Mouse (Mus musculus) layer of hippocampus, adult 18-20 months (tissue): ENCODE results near the gene Lxn. TPM values are rescaled to one million over a fixed set of nuclear protein-coding genes. Genes with fewer than 3 reads are reported as not detected.

ENCODE experiments used
- DNase-seq, 2 experiments: peaks; one replicate each; pipeline ENCODE4 v3.0.0; 2022; ENCODE audit warnings: low spot score in 2 of 2
- total RNA-seq, 2 experiments: library from RNA; stranded (reverse); gene quantifications; 2 replicates each; pipeline ENCODE4 v1.2.3; 2021

The Lxn gene
- total RNA-seq, 2 experiments from 2014 or later = 45.4 to 49.6 TPM

DNA sequence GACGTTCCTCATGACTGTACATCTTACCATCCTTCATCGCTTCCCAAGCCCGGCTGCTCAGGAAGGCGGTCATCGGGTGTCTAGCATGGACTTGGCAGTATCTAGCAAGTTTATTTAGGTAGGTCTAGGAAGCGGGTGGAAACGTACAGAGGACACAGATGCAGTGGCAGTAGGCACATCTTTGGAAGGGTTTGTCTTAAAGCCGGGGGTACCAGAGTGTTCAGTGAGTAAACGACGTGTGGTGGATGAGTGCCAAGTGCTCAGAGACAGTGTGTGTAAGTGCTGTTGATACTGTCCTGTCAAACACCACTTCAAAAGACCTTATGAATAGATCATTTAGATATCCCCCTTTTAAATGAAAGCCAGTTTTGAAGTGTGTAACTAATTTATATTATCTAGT, 1.1 kb downstream of the Lxn start:
- DNase-seq = no peak

DNA sequence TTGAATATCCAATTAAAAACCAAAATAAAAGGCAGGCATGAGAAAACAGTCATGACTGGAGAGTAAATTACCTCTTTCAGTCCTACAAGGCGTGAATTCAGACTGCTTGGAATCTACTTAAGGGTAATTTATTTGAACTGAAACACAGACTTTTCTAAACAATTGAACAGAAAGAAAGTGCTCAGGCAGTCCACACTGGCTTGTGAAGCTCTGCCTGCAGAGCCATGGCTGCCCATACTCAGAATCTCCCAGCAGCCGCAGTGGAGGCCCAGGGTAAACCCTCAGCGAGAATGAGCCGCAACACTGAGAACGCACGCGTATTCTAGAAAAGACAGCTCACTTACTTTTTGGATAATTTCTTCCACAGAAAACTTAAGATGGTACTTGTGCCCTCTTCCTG, 1.7 kb downstream of the Lxn start:
- DNase-seq = no peak

DNA sequence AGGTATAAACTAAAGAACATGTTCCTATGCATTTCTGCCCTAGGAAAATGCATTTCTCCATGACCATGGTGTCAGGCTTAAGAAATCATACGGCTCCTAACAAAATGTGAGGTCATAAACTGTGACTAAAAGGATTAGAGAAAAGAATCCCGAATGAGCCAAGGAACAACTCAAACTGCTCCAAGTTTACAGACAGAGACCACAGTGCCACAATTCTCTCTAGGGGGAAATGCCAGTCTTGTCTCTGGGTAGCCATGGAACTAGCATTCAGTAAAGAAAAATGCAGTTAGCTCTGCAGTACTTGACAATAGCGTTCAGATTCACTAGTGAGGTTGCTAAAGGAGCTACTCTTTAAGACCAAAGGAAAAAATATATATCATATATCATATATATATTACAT, 3.8 kb downstream of the Lxn start:
- DNase-seq = no peak

DNA sequence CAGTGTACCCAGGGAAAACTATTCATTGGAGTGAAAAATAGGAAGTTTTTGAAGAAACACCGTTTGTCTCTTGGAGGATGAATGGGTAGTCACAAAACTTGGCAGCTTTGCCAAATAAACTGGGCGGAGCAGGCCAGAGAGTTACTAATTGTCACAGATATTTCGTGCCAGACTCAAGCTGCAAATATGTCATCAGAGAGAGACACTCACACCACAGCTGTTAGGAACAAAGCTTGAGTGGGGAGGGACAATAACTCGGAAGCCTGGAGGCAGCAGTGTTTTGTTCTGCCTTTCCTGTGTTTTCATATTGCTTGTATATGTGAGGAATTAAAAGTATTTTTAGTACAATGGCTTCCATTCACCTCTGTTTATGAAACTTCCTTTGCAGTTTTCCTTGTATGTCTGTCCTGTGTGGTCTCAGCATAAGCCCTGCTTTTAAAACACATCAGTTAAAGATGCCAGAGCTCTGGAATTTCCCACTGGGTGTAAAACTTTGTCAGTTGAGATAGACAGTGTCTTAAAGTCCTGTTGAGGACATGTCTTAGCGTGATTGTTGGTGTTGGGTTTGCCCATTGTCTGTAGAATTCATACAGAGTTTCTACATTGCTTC, 13.0 kb downstream of the Lxn start:
- DNase-seq = peak; percentile 27 to 47

DNA sequence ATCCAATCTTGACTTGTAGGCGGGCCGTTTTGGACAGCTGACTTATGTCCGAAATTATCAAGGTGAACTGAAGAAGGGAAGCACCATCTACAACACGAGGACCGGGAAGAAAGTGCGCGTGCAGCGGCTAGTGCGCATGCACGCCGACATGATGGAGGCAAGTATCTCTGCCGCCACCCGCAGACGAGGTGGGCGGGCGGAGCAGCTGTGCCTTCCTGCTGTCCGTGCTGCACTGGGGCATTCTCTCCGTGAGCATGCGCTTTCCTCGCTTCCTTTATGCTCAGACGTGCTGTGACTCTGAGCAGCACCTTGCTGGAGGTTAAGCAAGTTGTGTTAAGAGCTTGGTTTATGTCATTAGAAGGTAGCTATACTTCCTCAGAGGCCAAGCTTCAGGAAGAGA, 14.1 kb downstream of the Lxn start:
- DNase-seq = peak; percentile 49 to 75

DNA sequence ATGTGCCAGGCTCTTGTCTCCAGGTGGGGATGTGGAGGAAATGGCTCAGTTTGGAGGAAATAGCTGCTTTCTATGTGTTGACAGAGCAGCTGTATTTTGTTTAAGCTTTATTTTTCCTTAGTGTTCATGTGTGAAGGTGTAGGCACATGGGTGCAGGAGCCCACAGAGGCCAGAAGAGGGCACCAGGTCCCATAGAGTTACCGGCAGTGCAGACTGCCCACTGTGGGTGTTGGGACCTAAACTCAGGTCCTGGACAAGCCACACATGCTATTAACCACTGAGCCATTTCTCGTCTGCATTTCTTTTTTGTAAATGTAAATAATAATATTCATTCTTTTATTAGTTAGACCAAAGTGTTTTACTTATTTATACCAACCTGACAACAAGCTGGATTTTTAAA, 16.6 kb downstream of the Lxn start:
- no peak for DNase-seq

DNA sequence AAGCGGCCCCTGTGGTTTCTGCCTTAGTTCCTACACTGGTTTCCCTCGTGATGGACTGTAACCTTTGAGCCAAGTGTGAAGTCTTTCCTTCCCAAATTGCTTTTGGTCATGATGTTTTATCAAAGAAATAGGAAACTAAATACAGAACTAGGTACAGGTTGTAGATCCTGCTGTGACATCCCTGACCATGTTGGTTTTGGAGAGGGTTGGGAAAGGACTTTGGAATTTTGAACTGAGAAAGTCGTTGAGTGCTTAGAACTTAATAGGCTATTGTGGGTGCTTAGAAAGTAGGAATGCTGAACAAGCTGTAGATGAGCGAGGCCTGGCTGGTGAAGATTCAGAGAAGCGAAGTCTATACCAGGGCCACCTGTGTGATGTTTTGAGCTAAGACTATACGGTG, 29.7 kb downstream of the Lxn start:
- no peak for DNase-seq

DNA sequence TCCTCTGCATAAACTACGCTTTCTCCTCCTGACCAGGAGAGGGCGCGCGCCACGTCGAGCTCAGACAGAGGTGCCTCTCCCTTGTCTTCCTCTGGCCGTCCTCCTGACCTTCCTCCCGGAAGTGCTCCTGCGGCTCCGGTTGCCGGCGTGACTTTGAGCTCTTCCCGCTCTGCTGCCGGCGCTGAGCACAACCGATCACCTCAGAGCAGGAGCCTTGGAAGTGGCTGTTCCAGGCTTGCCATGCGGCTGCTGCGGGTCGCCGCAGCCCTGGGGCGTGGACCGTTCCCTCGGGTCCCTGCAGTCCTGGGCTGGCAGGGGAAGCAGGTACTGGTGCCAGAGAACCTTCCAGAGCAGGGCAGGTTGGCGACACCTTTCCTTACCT, 33.7 kb downstream of the Lxn start, which contains the start of gene Gfm1:
Gene Gfm1 (plus strand): TSS at position 98 of the 382 bp plus-strand sequence.
- peak; percentile 84 to 91 for DNase-seq

DNA sequence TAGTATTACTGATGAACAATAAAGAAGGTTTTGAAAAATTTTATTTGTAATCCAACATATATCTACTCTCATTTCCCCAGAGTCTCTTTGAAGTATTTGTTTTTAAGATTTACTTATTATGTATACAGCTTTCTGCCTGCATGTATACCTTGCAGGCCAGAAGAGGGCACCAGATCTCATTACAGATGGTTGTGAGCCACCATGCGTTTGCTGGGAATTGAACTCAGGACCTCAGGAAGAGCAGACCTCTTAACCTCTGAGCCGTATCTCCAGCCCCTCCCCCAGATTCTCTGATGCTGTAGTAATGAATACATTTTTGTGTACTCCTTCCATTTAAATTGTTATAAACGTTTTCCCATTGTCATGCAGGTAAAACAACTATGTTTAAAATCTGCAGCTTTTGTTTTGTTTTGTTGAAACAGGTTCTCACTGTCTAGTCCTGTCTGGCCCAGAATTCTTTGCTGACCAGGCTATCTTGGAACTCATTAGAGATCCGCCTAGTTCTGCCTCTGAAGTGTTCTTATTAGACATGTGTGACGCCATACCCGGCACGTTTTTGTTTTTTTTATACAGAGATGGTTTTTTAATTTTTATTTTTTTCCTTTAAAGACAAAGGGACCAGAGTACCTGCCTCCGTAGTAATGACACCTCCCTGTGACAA, 34.3 kb downstream of the Lxn start:
- DNase-seq = no peak

Other genes starting within 250 kb of the Lxn start
- 1 to 10 TPM in 1 of 2 experiments, under 1 TPM in 1; 0.61 to 2.0 TPM for gene Mlf1, start 89.8 kb downstream of the Lxn start, total RNA-seq
- gene Gm17402, start 88.8 kb downstream of the Lxn start, total RNA-seq = not detected
- gene Gfm1, start 33.8 kb downstream of the Lxn start, total RNA-seq = 10 to 100 TPM; 52.1 to 57.7 TPM
- gene Rarres1, start 51.6 kb upstream of the Lxn start, total RNA-seq = 1 to 10 TPM; 1.2 to 1.3 TPM
- gene Mfsd1, start 118.8 kb upstream of the Lxn start, total RNA-seq = 10 to 100 TPM; 38.0 to 43.9 TPM